Mouse (Mus musculus) MEL (cell line): ENCODE measurements around the gene Ccdc40. TPM values are rescaled to one million over a fixed set of nuclear protein-coding genes. Genes with fewer than 3 reads are reported as not detected.

ENCODE experiments used
- DNase-seq: peaks from one replicate; pipeline ENCODE4 v3.0.0; 2011; ENCODE audit warnings: low read depth, low spot score
- H3K27ac ChIP-seq: 2 replicates; pipeline ENCODE4 v1.5.1; 2012; ENCODE audit warnings: low read depth, mild to moderate bottlenecking, control low read depth, low read length, moderate library complexity; ENCODE audit not compliant: control insufficient read depth
- H3K27me3 ChIP-seq, 2 experiments: fragments of 150-350 bp in 1 of 2; sonication (generic) in 1 of 2; 2 replicates each; pipeline ENCODE4 v1.6.1; 2012; ENCODE audit warnings: low read length in 2 of 2, mild to moderate bottlenecking in 2 of 2, improper control_type of control experiment in 1 of 2, moderate library complexity in 1 of 2; ENCODE audit not compliant: insufficient read depth in 2 of 2, control insufficient read depth in 1 of 2
- H3K36me3 ChIP-seq, 2 experiments: 2 replicates each; pipeline ENCODE4 v1.6.1; 2012 to 2014; ENCODE audit warnings: low read length in 2 of 2, improper control_type of control experiment in 1 of 2, inconsistent platforms in 1 of 2, mild to moderate bottlenecking in 1 of 2; ENCODE audit not compliant: insufficient read depth in 2 of 2, control insufficient read depth in 1 of 2
- H3K4me1 ChIP-seq, 2 experiments: fragments of 150-350 bp in 1 of 2; sonication (generic) in 1 of 2; 2 replicates each; pipeline ENCODE4 v1.6.1; 2012; ENCODE audit warnings: low read length in 2 of 2, improper control_type of control experiment in 1 of 2, mild to moderate bottlenecking in 1 of 2; ENCODE audit not compliant: insufficient read depth in 2 of 2, control insufficient read depth in 1 of 2
- H3K4me3 ChIP-seq, 2 experiments: fragments of 150-350 bp in 1 of 2; sonication (generic) in 1 of 2; 2 replicates each; pipeline ENCODE4 v1.5.1; 2012; ENCODE audit warnings: low read depth in 2 of 2, low read length in 2 of 2, mild to moderate bottlenecking in 2 of 2, moderate library complexity in 2 of 2, control low read depth in 1 of 2, improper control_type of control experiment in 1 of 2; ENCODE audit not compliant: control insufficient read depth in 1 of 2, insufficient read depth in 1 of 2
- H3K79me2 ChIP-seq: 2 replicates; pipeline ENCODE4 v1.6.1; 2012; ENCODE audit warnings: mild to moderate bottlenecking, low read length, moderate library complexity; ENCODE audit not compliant: control insufficient read depth, poor library complexity, insufficient read depth
- H3K9ac ChIP-seq: 2 replicates; pipeline ENCODE4 v1.6.1; 2012; ENCODE audit warnings: low read depth, mild to moderate bottlenecking, control low read depth, low read length, moderate library complexity; ENCODE audit not compliant: control insufficient read depth, poor library complexity, severe bottlenecking
- H3K9me3 ChIP-seq: fragments of 150-350 bp; sonication (generic); replicated peaks from 2 replicates; pipeline ENCODE4 v1.6.1; 2012; ENCODE audit warnings: mild to moderate bottlenecking, low read length, improper control_type of control experiment, moderate library complexity; ENCODE audit not compliant: insufficient read depth
- CHD1 ChIP-seq: IDR thresholded peaks from 2 replicates; pipeline ENCODE4 v1.6.1; 2012; ENCODE audit warnings: low read depth, mild to moderate bottlenecking, inconsistent platforms, low read length, improper control_type of control experiment
- CHD2 ChIP-seq: IDR thresholded peaks from 2 replicates; pipeline ENCODE4 v1.6.1; 2011; ENCODE audit warnings: low read length, improper control_type of control experiment
- E2F4 ChIP-seq: IDR thresholded peaks from 2 replicates; pipeline ENCODE4 v1.6.1; 2011; ENCODE audit warnings: low read depth, low read length, improper control_type of control experiment, borderline replicate concordance
- EP300 ChIP-seq, 2 experiments: IDR thresholded peaks; 2 replicates each; pipeline ENCODE4 v1.6.1; 2011; ENCODE audit warnings: improper control_type of control experiment in 2 of 2, low read length in 2 of 2, low read depth in 1 of 2, mild to moderate bottlenecking in 1 of 2
- ETS1 ChIP-seq: IDR thresholded peaks from 2 replicates; pipeline ENCODE4 v1.6.1; 2012; ENCODE audit warnings: low read depth, mild to moderate bottlenecking, inconsistent platforms, low read length, improper control_type of control experiment, moderate library complexity
- JUND ChIP-seq: IDR thresholded peaks from 2 replicates; pipeline ENCODE4 v1.6.1; 2011; ENCODE audit warnings: low read depth, mild to moderate bottlenecking, improper control_type of control experiment, low read length
- KAT2A ChIP-seq: conservative IDR thresholded peaks from 2 replicates; pipeline ENCODE4 v1.6.1; 2012; ENCODE audit warnings: low read depth, low read length, improper control_type of control experiment, inconsistent platforms
- MAX ChIP-seq: IDR thresholded peaks from 2 replicates; pipeline ENCODE4 v1.6.1; 2011; ENCODE audit warnings: low read length, improper control_type of control experiment
- MXI1 ChIP-seq: IDR thresholded peaks from 2 replicates; pipeline ENCODE4 v1.6.1; 2011; ENCODE audit warnings: mild to moderate bottlenecking, low read depth, low read length, improper control_type of control experiment
- MYB ChIP-seq: IDR thresholded peaks from 2 replicates; pipeline ENCODE4 v1.6.1; 2011; ENCODE audit warnings: mild to moderate bottlenecking, low read depth, low read length, improper control_type of control experiment
- POLR2AphosphoS2 ChIP-seq: IDR thresholded peaks from 2 replicates; pipeline ENCODE4 v1.6.1; 2011; ENCODE audit warnings: low read length, improper control_type of control experiment
- POLR2AphosphoS5 ChIP-seq: IDR thresholded peaks from 2 replicates; pipeline ENCODE4 v1.6.1; 2012; ENCODE audit warnings: low read depth, borderline replicate concordance, mild to moderate bottlenecking, inconsistent platforms, low read length, moderate library complexity, mixed read lengths
- RCOR1 ChIP-seq: IDR thresholded peaks from 2 replicates; pipeline ENCODE4 v1.6.1; 2012; ENCODE audit warnings: low read depth, mild to moderate bottlenecking, inconsistent platforms, low read length, improper control_type of control experiment
- SIN3A ChIP-seq: IDR thresholded peaks from 2 replicates; pipeline ENCODE4 v1.6.1; 2012; ENCODE audit warnings: low read length, improper control_type of control experiment, inconsistent platforms
- SMC3 ChIP-seq: IDR thresholded peaks from 2 replicates; pipeline ENCODE4 v1.6.1; 2011; ENCODE audit warnings: low read depth, low read length, improper control_type of control experiment
- TAL1 ChIP-seq: IDR thresholded peaks from 2 replicates; pipeline ENCODE4 v1.6.1; 2012; ENCODE audit warnings: mild to moderate bottlenecking, inconsistent platforms, low read length, moderate library complexity, mixed read lengths
- TBP ChIP-seq: IDR thresholded peaks from 2 replicates; pipeline ENCODE4 v1.8.0; 2011; ENCODE audit warnings: low read depth, low read length, improper control_type of control experiment
- ZC3H11A ChIP-seq: IDR thresholded peaks from 2 replicates; pipeline ENCODE4 v1.6.1; 2012; ENCODE audit warnings: low read depth, mild to moderate bottlenecking, inconsistent platforms, low read length, improper control_type of control experiment
- ZKSCAN1 ChIP-seq: IDR thresholded peaks from 2 replicates; pipeline ENCODE4 v1.6.1; 2012; ENCODE audit warnings: low read depth, mild to moderate bottlenecking, inconsistent platforms, low read length, improper control_type of control experiment, moderate library complexity
- ZNF384 ChIP-seq: IDR thresholded peaks from 2 replicates; pipeline ENCODE4 v1.6.1; 2012; ENCODE audit warnings: low read depth, mild to moderate bottlenecking, inconsistent platforms, low read length, improper control_type of control experiment
- polyA plus RNA-seq, 2 experiments: library from polyadenylated mRNA; stranded (reverse) in 1 of 2; unstranded in 1 of 2; fragments of >175 nt in 1 of 2; fragments of >200 nt in 1 of 2; gene quantifications; 2 replicates each; pipeline versions ENCODE4 v1.2.1 to v1.2.4; 2012; ENCODE audit warnings: low replicate concordance in 2 of 2, low read depth in 1 of 2; ENCODE audit not compliant: insufficient read length in 2 of 2, insufficient read depth in 1 of 2, missing spikeins in 1 of 2
- total RNA-seq: library from RNA; depleted of rRNA; stranded (reverse); fragments of 300-350 nt; gene quantifications from 2 replicates; pipeline ENCODE4 v1.2.3, GENCODE M21; 2012

The Ccdc40 gene
- total and polyA plus RNA-seq, 3 experiments: 0.46 to 1.9 TPM; not detected in 1

DNA sequence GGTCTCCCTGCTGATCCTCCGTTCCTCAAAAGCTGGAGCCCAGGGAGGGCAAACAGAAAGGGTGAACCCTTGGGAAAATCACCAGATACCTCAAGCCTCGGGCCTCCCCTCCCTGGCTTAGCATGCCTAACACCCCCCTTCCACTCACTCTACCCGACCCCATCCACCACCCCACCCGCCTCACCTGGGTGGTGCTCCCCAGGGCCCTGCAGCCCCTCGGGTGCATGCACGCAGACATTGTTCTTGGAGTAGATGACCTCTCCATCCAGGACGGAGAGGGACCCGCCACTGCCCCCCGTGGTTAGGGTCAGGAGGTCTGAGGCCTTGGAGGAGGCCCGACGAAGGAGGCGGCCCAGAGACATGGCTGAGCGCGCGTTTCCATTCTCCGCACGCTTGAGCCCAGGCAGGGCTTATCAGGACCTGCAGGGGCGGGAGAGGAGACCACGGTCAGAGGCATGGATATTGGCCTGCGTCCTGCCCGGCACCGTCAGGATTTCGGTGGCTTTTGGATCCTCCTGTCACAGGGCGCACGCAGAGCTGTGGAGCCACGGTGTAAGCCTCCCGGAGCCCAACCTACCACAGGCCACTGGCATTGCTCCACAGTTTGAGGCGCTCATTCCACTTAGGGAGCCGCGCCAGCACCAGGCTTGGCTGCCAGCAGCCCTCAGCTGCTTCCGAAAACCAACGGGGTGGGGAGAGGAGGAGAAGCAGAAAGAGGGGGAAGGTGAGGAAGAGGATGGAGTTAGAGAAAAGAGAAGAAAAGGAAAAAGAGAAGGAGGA is 17.9 kb upstream of the Ccdc40 start:
- no peaks in the 10 kb centered on the region; a peak in 2 of 4 replicates for H3K36me3 ChIP-seq
- no peak overlapping the region for H3K4me3 ChIP-seq
- no peak for TF ChIP-seq KAT2A
- TF ChIP-seq ETS1: no peak
- no peak for TF ChIP-seq POLR2AphosphoS2
- TF ChIP-seq RCOR1: no peak
- TF ChIP-seq ZKSCAN1: no peak
- no peak for TF ChIP-seq JUND
- no peak for TF ChIP-seq CHD1
- no peak for TF ChIP-seq ZNF384
- TF ChIP-seq MAX: no peak
- no peak for TF ChIP-seq TAL1
- TF ChIP-seq MXI1: no peak
- no peak for TF ChIP-seq EP300 (IDR thresholded peaks at IDR 0.05; ENCODE audit: low read depth in 1 of 2, low read length in 2 of 2)
- no peak for TF ChIP-seq POLR2AphosphoS5
- no peak for TF ChIP-seq CHD2
- TF ChIP-seq E2F4: no peak
- TF ChIP-seq SIN3A: no peak
- TF ChIP-seq TBP: no peak
- TF ChIP-seq MYB: no peak
- no peak for TF ChIP-seq SMC3
- no peaks in the 10 kb centered on the region for H3K79me2 ChIP-seq
- H3K27me3 ChIP-seq: no peaks in the 10 kb centered on the region
- H3K9me3 ChIP-seq: no peaks in the 10 kb centered on the region
- H3K27ac ChIP-seq: no peak overlapping the region
- no peak overlapping the region for H3K9ac ChIP-seq
- DNase-seq: no peak
- H3K4me1 ChIP-seq: peaks cover 0 to 5% of the 10 kb centered on the region in 2 experiments; a peak in 3 of 4 replicates

DNA sequence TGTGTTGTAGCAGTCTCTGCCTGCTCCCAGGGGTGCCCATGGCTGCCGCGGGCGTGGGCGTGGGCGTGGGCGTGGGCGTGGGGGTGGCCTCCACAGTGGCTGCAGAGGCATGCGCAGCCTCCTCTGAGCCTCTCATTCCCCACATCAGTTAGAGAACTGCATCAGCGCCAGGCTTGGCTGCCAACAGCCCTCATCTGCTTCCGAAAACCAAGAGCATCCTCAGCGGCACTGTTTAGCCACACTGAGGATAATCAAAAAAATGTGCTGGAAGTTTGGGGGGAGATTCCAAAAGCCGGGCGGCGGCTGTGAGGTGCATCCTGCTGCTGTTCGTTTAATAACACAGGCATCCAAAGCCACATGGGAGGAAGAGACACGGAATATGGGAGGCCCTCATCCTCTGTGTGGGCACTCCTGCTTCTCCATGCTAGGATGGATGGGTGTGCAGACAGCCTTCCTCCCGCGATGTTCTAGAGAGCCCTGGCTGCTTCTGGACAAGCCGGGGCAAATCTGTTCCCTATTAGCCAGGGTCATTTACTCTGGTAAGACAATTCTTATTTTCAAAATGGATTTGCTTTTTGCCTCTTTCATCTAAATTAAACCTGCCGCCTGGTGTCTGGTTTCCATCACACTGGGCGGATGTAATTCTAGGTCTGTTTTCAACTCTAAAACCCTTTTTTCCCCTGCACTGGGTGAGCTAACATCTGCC is 16.6 kb upstream of the Ccdc40 start:
- H3K36me3 ChIP-seq: peaks cover 0 to 4% of the 10 kb centered on the region in 2 experiments; a peak in 3 of 4 replicates
- H3K9ac ChIP-seq: no peak overlapping the region
- TF ChIP-seq CHD1 (no peak), ZC3H11A (no peak)
- peaks cover 5 to 14% of the 10 kb centered on the region in 2 experiments for H3K4me1 ChIP-seq
- no peaks in the 10 kb centered on the region for H3K79me2 ChIP-seq
- H3K27me3 ChIP-seq: no peaks in the 10 kb centered on the region
- H3K4me3 ChIP-seq: no peak overlapping the region
- DNase-seq: no peak
- H3K9me3 ChIP-seq: no peaks in the 10 kb centered on the region
- H3K27ac ChIP-seq: no peak overlapping the region
